Mouse (Mus musculus): Measurements from ENCODE around the gene Pinlyp. TPM values are rescaled to one million over a fixed set of nuclear protein-coding genes. Genes with fewer than 3 reads are reported as not detected.

Gene Pinlyp
- not detected for polyA plus RNA-seq (2015; fragmentation: Illumina TruSeq; extraction: RNeasy Lipid Tissue Mini Kit (QIAGEN cat#74804); ENCODE audit: insufficient read depth, low read depth, low replicate concordance)

GRCm38 (mm10) chr7:24546068-24546614, at the start of gene Pinlyp, which contains the start of gene Xrcc1:
Pinlyp (minus strand) TSS chr7:24546118.
Xrcc1 (plus strand) TSS chr7:24546289.

GRCm38 (mm10) chr7:24587330-24588105, 41.6 kb upstream of the Pinlyp start, which contains the start of the genes Ethe1 and Zfp575:
Ethe1 (plus strand) TSS chr7:24587543.
Zfp575 (minus strand) TSS chr7:24587641.

GRCm38 (mm10) chr7:24530062-24530931, 15.6 kb downstream of the Pinlyp start, which contains the start of gene Irgq:
Irgq (plus strand) TSS chr7:24530689.

GRCm38 (mm10) chr7:24512355-24512754, 33.6 kb downstream of the Pinlyp start, which contains the start of gene AC161166.1:
AC161166.1 (minus strand) TSS chr7:24512455.

GRCm38 (mm10) chr7:24506838-24507725, 38.8 kb downstream of the Pinlyp start, which contains the start of gene Zfp428:
Zfp428 (plus strand) TSS chr7:24507006.

Other genes with a start within 250 kb of the Pinlyp start
- gene Zfp61, start 244.9 kb downstream of the Pinlyp start, polyA plus RNA-seq (2015; fragmentation: Illumina TruSeq; extraction: RNeasy Lipid Tissue Mini Kit (QIAGEN cat#74804); ENCODE audit: insufficient read depth, low read depth, low replicate concordance): 14.0 TPM
- 4.9 TPM for gene Zfp94, start 229.5 kb downstream of the Pinlyp start, polyA plus RNA-seq (2015; fragmentation: Illumina TruSeq; extraction: RNeasy Lipid Tissue Mini Kit (QIAGEN cat#74804); ENCODE audit: insufficient read depth, low read depth, low replicate concordance)
- not detected for gene Tescl, start 212.2 kb downstream of the Pinlyp start, polyA plus RNA-seq (2015; fragmentation: Illumina TruSeq; extraction: RNeasy Lipid Tissue Mini Kit (QIAGEN cat#74804); ENCODE audit: insufficient read depth, low read depth, low replicate concordance)
- not detected for gene Lypd5, start 196.9 kb downstream of the Pinlyp start, polyA plus RNA-seq (2015; fragmentation: Illumina TruSeq; extraction: RNeasy Lipid Tissue Mini Kit (QIAGEN cat#74804); ENCODE audit: insufficient read depth, low read depth, low replicate concordance)
- gene Kcnn4, start 175.9 kb downstream of the Pinlyp start, polyA plus RNA-seq (2015; fragmentation: Illumina TruSeq; extraction: RNeasy Lipid Tissue Mini Kit (QIAGEN cat#74804); ENCODE audit: insufficient read depth, low read depth, low replicate concordance): 2.5 TPM
- gene Smg9, start 146.5 kb downstream of the Pinlyp start, polyA plus RNA-seq (2015; fragmentation: Illumina TruSeq; extraction: RNeasy Lipid Tissue Mini Kit (QIAGEN cat#74804); ENCODE audit: insufficient read depth, low read depth, low replicate concordance): 12.2 TPM
- gene Irgc1, start 93.8 kb downstream of the Pinlyp start, polyA plus RNA-seq (2015; fragmentation: Illumina TruSeq; extraction: RNeasy Lipid Tissue Mini Kit (QIAGEN cat#74804); ENCODE audit: insufficient read depth, low read depth, low replicate concordance): not detected
- 3.3 TPM for gene Plaur, start 83.6 kb downstream of the Pinlyp start, polyA plus RNA-seq (2015; fragmentation: Illumina TruSeq; extraction: RNeasy Lipid Tissue Mini Kit (QIAGEN cat#74804); ENCODE audit: insufficient read depth, low read depth, low replicate concordance)
- 3.4 TPM for gene Cadm4, start 64.1 kb downstream of the Pinlyp start, polyA plus RNA-seq (2015; fragmentation: Illumina TruSeq; extraction: RNeasy Lipid Tissue Mini Kit (QIAGEN cat#74804); ENCODE audit: insufficient read depth, low read depth, low replicate concordance)
- 1.4 TPM for gene Zfp428, start 39.1 kb downstream of the Pinlyp start, polyA plus RNA-seq (2015; fragmentation: Illumina TruSeq; extraction: RNeasy Lipid Tissue Mini Kit (QIAGEN cat#74804); ENCODE audit: insufficient read depth, low read depth, low replicate concordance)
- not detected for gene AC161166.1, start 33.7 kb downstream of the Pinlyp start, polyA plus RNA-seq (2015; fragmentation: Illumina TruSeq; extraction: RNeasy Lipid Tissue Mini Kit (QIAGEN cat#74804); ENCODE audit: insufficient read depth, low read depth, low replicate concordance)
- 2.5 TPM for gene Irgq, start 15.4 kb downstream of the Pinlyp start, polyA plus RNA-seq (2015; fragmentation: Illumina TruSeq; extraction: RNeasy Lipid Tissue Mini Kit (QIAGEN cat#74804); ENCODE audit: insufficient read depth, low read depth, low replicate concordance)
- gene Xrcc1, start 171 bp upstream of the Pinlyp start, polyA plus RNA-seq (2015; fragmentation: Illumina TruSeq; extraction: RNeasy Lipid Tissue Mini Kit (QIAGEN cat#74804); ENCODE audit: insufficient read depth, low read depth, low replicate concordance): 13.8 TPM
- 3.0 TPM for gene Ethe1, start 41.4 kb upstream of the Pinlyp start, polyA plus RNA-seq (2015; fragmentation: Illumina TruSeq; extraction: RNeasy Lipid Tissue Mini Kit (QIAGEN cat#74804); ENCODE audit: insufficient read depth, low read depth, low replicate concordance)
- gene Zfp575, start 41.5 kb upstream of the Pinlyp start, polyA plus RNA-seq (2015; fragmentation: Illumina TruSeq; extraction: RNeasy Lipid Tissue Mini Kit (QIAGEN cat#74804); ENCODE audit: insufficient read depth, low read depth, low replicate concordance): not detected
- 0.94 TPM for gene Phldb3, start 64.6 kb upstream of the Pinlyp start, polyA plus RNA-seq (2015; fragmentation: Illumina TruSeq; extraction: RNeasy Lipid Tissue Mini Kit (QIAGEN cat#74804); ENCODE audit: insufficient read depth, low read depth, low replicate concordance)
- not detected for gene Lypd3, start 90.4 kb upstream of the Pinlyp start, polyA plus RNA-seq (2015; fragmentation: Illumina TruSeq; extraction: RNeasy Lipid Tissue Mini Kit (QIAGEN cat#74804); ENCODE audit: insufficient read depth, low read depth, low replicate concordance)
- not detected for gene Tex101, start 130.6 kb upstream of the Pinlyp start, polyA plus RNA-seq (2015; fragmentation: Illumina TruSeq; extraction: RNeasy Lipid Tissue Mini Kit (QIAGEN cat#74804); ENCODE audit: insufficient read depth, low read depth, low replicate concordance)
- gene BC049730, start 163.1 kb upstream of the Pinlyp start, polyA plus RNA-seq (2015; fragmentation: Illumina TruSeq; extraction: RNeasy Lipid Tissue Mini Kit (QIAGEN cat#74804); ENCODE audit: insufficient read depth, low read depth, low replicate concordance): not detected
- gene Gm4763, start 180.8 kb upstream of the Pinlyp start, polyA plus RNA-seq (2015; fragmentation: Illumina TruSeq; extraction: RNeasy Lipid Tissue Mini Kit (QIAGEN cat#74804); ENCODE audit: insufficient read depth, low read depth, low replicate concordance): not detected
- gene Cd177, start 214.2 kb upstream of the Pinlyp start, polyA plus RNA-seq (2015; fragmentation: Illumina TruSeq; extraction: RNeasy Lipid Tissue Mini Kit (QIAGEN cat#74804); ENCODE audit: insufficient read depth, low read depth, low replicate concordance): not detected
- gene Ceacam10, start 231.1 kb upstream of the Pinlyp start, polyA plus RNA-seq (2015; fragmentation: Illumina TruSeq; extraction: RNeasy Lipid Tissue Mini Kit (QIAGEN cat#74804); ENCODE audit: insufficient read depth, low read depth, low replicate concordance): not detected

Data from pancreas, adult 10 weeks (tissue).